Mouse (Mus musculus) lung, embryonic 14.5 days (tissue): ENCODE results near the gene Npc2. TPM values are rescaled to one million over a fixed set of nuclear protein-coding genes. Genes with fewer than 3 reads are reported as not detected.

Experiments used
- ATAC-seq: fragments of 200-750 bp; cut with Nextera tagmentation; 2 replicates; pipeline ENCODE4 v1.8.0; 2017; ENCODE audit warnings: mild to moderate bottlenecking, moderate TSS enrichment, moderate library complexity; ENCODE audit not compliant: insufficient read depth
- DNase-seq: peaks from one replicate; pipeline ENCODE4 v3.0.0-alpha.2; 2015
- H3K27ac ChIP-seq: fragments of 300-500 bp; sonication (generic); 2 replicates; pipeline ENCODE4 v1.5.1; 2014; ENCODE audit warnings: low read depth, mild to moderate bottlenecking, moderate library complexity
- H3K27me3 ChIP-seq: fragments of 300-500 bp; sonication (generic); 2 replicates; pipeline ENCODE4 v1.6.1; 2014; ENCODE audit warnings: low read length, control low read depth; ENCODE audit not compliant: insufficient read depth
- H3K36me3 ChIP-seq: fragments of 300-500 bp; sonication (generic); 2 replicates; pipeline ENCODE4 v1.6.1; 2014; ENCODE audit warnings: control low read depth; ENCODE audit not compliant: insufficient read depth
- H3K4me1 ChIP-seq: fragments of 300-500 bp; sonication (generic); 2 replicates; pipeline ENCODE4 v1.6.1; 2014; ENCODE audit warnings: antibody characterized with exemption, control low read depth; ENCODE audit not compliant: insufficient read depth
- H3K4me2 ChIP-seq: fragments of 300-500 bp; sonication (generic); 2 replicates; pipeline ENCODE4 v1.6.1; 2014; ENCODE audit warnings: mild to moderate bottlenecking
- H3K4me3 ChIP-seq: fragments of 300-500 bp; sonication (generic); 2 replicates; pipeline ENCODE4 v1.5.1; 2014; ENCODE audit warnings: low read depth, low read length
- H3K9ac ChIP-seq: fragments of 300-500 bp; sonication (generic); 2 replicates; pipeline ENCODE4 v1.6.1; 2014
- H3K9me3 ChIP-seq: fragments of 300-500 bp; sonication (generic); 2 replicates; pipeline ENCODE4 v1.6.1; 2016; ENCODE audit warnings: low read depth, low read length, control low read depth
- CTCF ChIP-seq: IDR thresholded peaks from 2 replicates; pipeline ENCODE4 v1.5.1; 2016; ENCODE audit warnings: antibody characterized with exemption, low read depth
- WGBS: fragments of 180-500 bp; shearing (Covaris S2); extraction: QIAGEN DNeasy Blood & Tissue Kit; methylation state at CpG from one replicate; pipeline ENCODE4 v1.1.7; 2014; 5-methylcytosine and 5-hydroxymethylcytosine counted together
- polyA plus RNA-seq: library from polyadenylated mRNA; unstranded; fragments of >200 nt; fragmentation: Nextera tagmentation; extraction: Ambion mirVana; gene quantifications from 2 replicates; pipeline ENCODE4 v1.2.1, GENCODE M21; 2014

Gene Npc2
- polyA plus RNA-seq, 1 experiment from 2014 or later: 107 TPM

DNA sequence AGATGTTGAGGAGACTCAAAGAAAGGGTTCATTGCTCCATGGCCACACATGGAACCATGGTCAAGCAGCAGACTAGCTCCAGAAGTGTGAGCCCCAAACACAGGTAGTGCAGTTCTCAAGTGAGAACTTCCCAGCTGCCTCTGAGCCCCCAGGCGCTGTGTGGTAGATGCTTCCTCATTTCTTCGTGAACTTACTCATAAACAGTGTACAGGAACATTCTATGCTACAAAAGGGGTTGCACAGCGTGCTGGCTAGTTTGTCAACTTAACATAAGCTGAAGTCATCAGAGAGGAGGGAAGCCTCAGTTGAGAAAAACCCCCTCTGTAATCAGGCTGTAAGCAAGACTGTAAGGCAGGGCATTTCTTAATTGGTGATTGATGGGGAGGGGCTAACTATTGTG lies 29.7 kb upstream of the Npc2 start:
- Histone ChIP-seq H3K27me3 (no peaks in the 10 kb centered on the region), H3K4me2 (no peak overlapping the region), H3K4me1 (no peaks in the 10 kb centered on the region), H3K9ac (no peak overlapping the region), H3K36me3 (no peaks in the 10 kb centered on the region), H3K27ac (no peak overlapping the region), H3K4me3 (no peak overlapping the region), H3K9me3 (no peaks in the 10 kb centered on the region)
- ATAC-seq (no peak), DNase-seq (no peak)
- TF ChIP-seq CTCF: no peak
- WGBS: 83% methylated on average over 3 of the region's 3 CpGs

DNA sequence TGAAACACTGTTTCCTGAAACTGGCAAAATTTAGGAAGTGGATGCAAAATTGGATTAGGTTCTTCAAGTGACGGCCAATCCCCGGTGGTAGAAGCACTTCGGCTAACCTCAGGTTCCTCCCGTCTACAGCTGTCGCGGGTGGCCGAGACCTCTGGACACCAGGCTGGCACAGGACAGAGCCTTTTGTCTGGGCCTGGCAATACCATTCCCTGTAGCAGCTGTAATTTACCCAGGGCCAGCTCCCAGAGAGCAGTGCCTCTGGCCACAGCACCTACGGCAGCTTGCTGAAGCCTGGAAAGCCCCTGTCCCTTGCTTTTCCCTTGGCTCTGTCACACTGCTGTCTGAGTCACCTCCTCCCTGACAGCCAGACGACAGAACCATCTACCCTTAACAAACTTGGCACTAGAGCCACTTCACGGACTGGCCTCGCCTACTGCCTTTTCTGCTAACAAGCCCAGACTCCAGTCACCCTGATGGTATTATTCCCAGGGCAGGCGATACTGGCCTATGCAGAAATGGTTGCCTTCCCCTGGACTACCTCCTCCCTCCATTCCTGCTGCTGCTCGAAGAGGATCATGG lies 28.7 kb upstream of the Npc2 start:
- H3K36me3 ChIP-seq: no peaks in the 10 kb centered on the region
- H3K4me1 ChIP-seq: no peaks in the 10 kb centered on the region
- H3K27me3 ChIP-seq: no peaks in the 10 kb centered on the region
- ATAC-seq (no peak), DNase-seq (no peak)
- no peak overlapping the region for H3K4me3 ChIP-seq
- WGBS: 75% methylated on average over 13 of the region's 13 CpGs
- H3K27ac ChIP-seq: no peak overlapping the region
- H3K9me3 ChIP-seq: no peaks in the 10 kb centered on the region
- H3K4me2 ChIP-seq: no peak overlapping the region
- H3K9ac ChIP-seq: no peak overlapping the region
- no peak for TF ChIP-seq CTCF

GRCm38 (mm10) chr12:84800419-84800818 lies 27.5 kb upstream of the Npc2 start:
- Histone ChIP-seq H3K4me3 (no peak overlapping the region), H3K27me3 (no peaks in the 10 kb centered on the region), H3K9me3 (no peaks in the 10 kb centered on the region), H3K4me2 (no peak overlapping the region), H3K36me3 (no peaks in the 10 kb centered on the region), H3K4me1 (no peaks in the 10 kb centered on the region), H3K9ac (no peak overlapping the region), H3K27ac (peak overlapping the region; percentile 77)
- WGBS: 28% methylated on average over 4 of the region's 4 CpGs
- no peak for TF ChIP-seq CTCF
- ATAC-seq (peak; percentile 75), DNase-seq (peak; percentile 87)

GRCm38 (mm10) chr12:84799086-84799485 lies 26.1 kb upstream of the Npc2 start:
- Histone ChIP-seq H3K4me3 (no peak overlapping the region), H3K27ac (no peak overlapping the region), H3K36me3 (no peaks in the 10 kb centered on the region), H3K4me2 (no peak overlapping the region), H3K9ac (no peak overlapping the region), H3K27me3 (no peaks in the 10 kb centered on the region), H3K4me1 (no peaks in the 10 kb centered on the region), H3K9me3 (no peaks in the 10 kb centered on the region)
- DNase-seq: no peak
- no peak for ATAC-seq
- 91% methylated on average over 13 of the region's 13 CpGs for WGBS
- TF ChIP-seq CTCF: no peak

- 87% methylated on average over 8 of the region's 8 CpGs for WGBS
- Histone ChIP-seq H3K4me3 (no peak overlapping the region), H3K27ac (no peak overlapping the region), H3K27me3 (no peaks in the 10 kb centered on the region), H3K36me3 (no peaks in the 10 kb centered on the region), H3K4me1 (0 out of 2 replicates have a peak, but pooled peaks cover 5% of the 10 kb centered on the region), H3K9me3 (no peaks in the 10 kb centered on the region), H3K9ac (no peak overlapping the region), H3K4me2 (no peak overlapping the region)
- TF ChIP-seq CTCF: no peak
- no peak for ATAC-seq
- no peak for DNase-seq
Measured at GRCm38 (mm10) chr12:84794647-84795046, 21.7 kb upstream of the Npc2 start.

GRCm38 (mm10) chr12:84792629-84793028 lies 19.7 kb upstream of the Npc2 start:
- no peaks in the 10 kb centered on the region for H3K27me3 ChIP-seq
- ATAC-seq: no peak
- H3K9me3 ChIP-seq: no peaks in the 10 kb centered on the region
- H3K9ac ChIP-seq: no peak overlapping the region
- no peaks in the 10 kb centered on the region for H3K36me3 ChIP-seq
- H3K4me2 ChIP-seq: no peak overlapping the region
- no peak overlapping the region for H3K4me3 ChIP-seq
- H3K4me1 ChIP-seq: 0 out of 2 replicates have a peak, but pooled peaks cover 5% of the 10 kb centered on the region
- 65% methylated on average over 4 of the region's 4 CpGs for WGBS
- no peak for DNase-seq
- H3K27ac ChIP-seq: no peak overlapping the region
- TF ChIP-seq CTCF: no peak

DNA sequence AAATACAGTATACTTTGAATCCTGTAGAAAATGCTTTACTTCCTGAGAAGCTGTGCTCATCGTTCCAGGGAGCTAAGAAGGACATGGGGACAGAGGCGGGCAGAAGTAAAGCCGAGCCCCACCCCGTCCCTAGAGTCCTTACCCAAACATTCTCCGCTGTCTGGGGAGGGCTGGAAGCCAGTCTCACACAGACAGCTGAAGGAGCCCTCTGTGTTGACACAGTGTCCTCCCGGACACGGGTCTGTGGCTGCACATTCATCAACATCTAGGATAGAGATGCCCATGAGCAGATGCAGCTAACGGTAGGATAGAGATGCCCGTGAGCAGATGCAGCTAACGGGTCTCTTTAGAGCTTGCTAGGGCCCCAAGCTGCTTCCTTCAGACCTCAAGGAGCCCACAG lies 17.9 kb upstream of the Npc2 start:
- Histone ChIP-seq H3K9ac (no peak overlapping the region), H3K36me3 (no peaks in the 10 kb centered on the region), H3K9me3 (no peaks in the 10 kb centered on the region), H3K27me3 (no peaks in the 10 kb centered on the region), H3K4me3 (no peak overlapping the region), H3K27ac (no peak overlapping the region), H3K4me2 (no peak overlapping the region), H3K4me1 (0 out of 2 replicates have a peak, but pooled peaks cover 5% of the 10 kb centered on the region)
- DNase-seq: no peak
- ATAC-seq: no peak
- WGBS: 30% methylated on average over 10 of the region's 10 CpGs
- TF ChIP-seq CTCF: no peak
